Comparison of ENCODE assay signal across 26 mouse cellular contexts in genomic region chr9:77941836-77942235, GRCm38 (mm10). TPM values are rescaled to one million over a fixed set of nuclear protein-coding genes. Genes with fewer than 3 reads are reported as not detected.
DNase-seq lines count a peak whose midpoint lies in the region; ATAC-seq and TF ChIP-seq lines count a peak whose summit lies in the region.
"Had no signal": no experiment of that assay in that cellular context is flagged by ENCODE, and none has a peak within 500 bp of the region (broad histone marks: within the 10 kb centered on the region; RNA-seq: fewer than 3 reads in every experiment).

No protein-coding gene starts in this region.

- H3K4me1 ChIP-seq in heart, embryonic 13.5 days = peaks cover 67% of the 10 kb centered on the region
- peaks cover 56% of the 10 kb centered on the region for H3K4me1 ChIP-seq in lung, embryonic 15.5 days
- H3K4me1 ChIP-seq in testis, adult 2 months (ENCODE audit: control insufficient read depth, insufficient read depth, low read length) = peaks cover 4% of the 10 kb centered on the region; the same call in 1 of the 2 replicates

- no peaks in the 10 kb centered on the region for H3K27me3 ChIP-seq in heart, embryonic 13.5 days (replicated peaks)
- H3K27me3 ChIP-seq in lung, embryonic 15.5 days = no peaks in the 10 kb centered on the region
- no peaks in the 10 kb centered on the region for H3K27me3 ChIP-seq in testis, adult 2 months (ENCODE audit: control insufficient read depth, insufficient read depth, low read length)
- H3K27me3 ChIP-seq: embryonic facial prominence, embryonic 12.5 days; heart, embryonic 15.5 days; hindbrain, embryonic 15.5 days; limb, embryonic 13.5 days; liver, embryonic 12.5 days had no signal

- TF ChIP-seq CTCF in testis, adult 2 months (IDR thresholded peaks at IDR 0.05; ENCODE audit: control insufficient read depth, insufficient read depth, insufficient replicate concordance, low read depth, low read length) = no peak

- 0 out of 2 replicates have a peak overlapping the region, but pooled peaks have one; percentile 39 for H3K27ac ChIP-seq in heart, embryonic 13.5 days (replicated peaks)
- H3K27ac ChIP-seq in lung, embryonic 15.5 days = peak overlapping the region; percentile 45
- peak overlapping the region; percentile 60 for H3K27ac ChIP-seq in testis, adult 2 months (ENCODE audit: control insufficient read depth, insufficient read depth, low read depth, low read length)
- H3K27ac ChIP-seq: embryonic facial prominence, embryonic 12.5 days; heart, embryonic 15.5 days; hindbrain, embryonic 15.5 days; kidney, postnatal 0 days; limb, embryonic 13.5 days; liver, embryonic 12.5 days; midbrain, embryonic 10.5 days had no signal

- intact Hi-C loops in heart, postnatal 10 days (cut with DNase I) = no loop called here

- H3K4me2 ChIP-seq in heart, embryonic 13.5 days = no peak overlapping the region
- H3K4me2 ChIP-seq in lung, embryonic 15.5 days = no peak overlapping the region
- H3K4me2 ChIP-seq: embryonic facial prominence, embryonic 12.5 days; heart, embryonic 15.5 days; hindbrain, embryonic 15.5 days; limb, embryonic 13.5 days; liver, embryonic 12.5 days; lung, embryonic 14.5 days had no signal

- ATAC-seq in heart, embryonic 13.5 days (ENCODE audit: extremely low read depth, insufficient number of reproducible peaks, low FRiP score, low TSS enrichment) = no peak
- ATAC-seq in lung, embryonic 15.5 days (ENCODE audit: borderline replicate concordance, extremely low read depth, low FRiP score, low TSS enrichment) = no peak
- ATAC-seq: CD4-positive, CD25-positive, alpha-beta regulatory T cell, adult 4 months; forebrain, embryonic 14.5 days; inflammation-experienced regulatory T-cells, adult 6 months; liver, embryonic 12.5 days; midbrain, embryonic 16.5 days had no signal

- no peaks in the 10 kb centered on the region for H3K9me3 ChIP-seq in heart, embryonic 13.5 days
- H3K9me3 ChIP-seq in lung, embryonic 15.5 days = no peaks in the 10 kb centered on the region
- H3K9me3 ChIP-seq: embryonic facial prominence, embryonic 12.5 days; heart, embryonic 15.5 days; hindbrain, embryonic 15.5 days; limb, embryonic 13.5 days; liver, embryonic 12.5 days; midbrain, embryonic 10.5 days had no signal

- 39% methylated on average over 9 of the region's 9 CpGs for WGBS in heart, embryonic 13.5 days
- 61% methylated on average over 9 of the region's 9 CpGs for WGBS in lung, embryonic 15.5 days

- DNase-seq in heart, postnatal 10 days = no peak
- no peak for DNase-seq in lung, postnatal 10 days
- DNase-seq in testis, postnatal 14 days (ENCODE audit: low spot score) = no peak
- DNase-seq in right cerebral cortex, postnatal 14 days = no peak
- DNase-seq: adrenal gland, adult 8-10 months; cerebellum, adult 8-10 months; cerebellum, postnatal 36 days; gastrocnemius, postnatal 14 days; heart, postnatal 36 days; kidney, adult 8-10 months; kidney, postnatal 4 days had no signal

- H3K36me3 ChIP-seq in heart, embryonic 13.5 days = no peaks in the 10 kb centered on the region
- no peaks in the 10 kb centered on the region for H3K36me3 ChIP-seq in lung, embryonic 15.5 days
- H3K36me3 ChIP-seq in testis, adult 2 months (ENCODE audit: control insufficient read depth, insufficient read depth, low read length) = no peaks in the 10 kb centered on the region
- H3K36me3 ChIP-seq: embryonic facial prominence, embryonic 12.5 days; heart, embryonic 15.5 days; hindbrain, embryonic 15.5 days; limb, embryonic 13.5 days; liver, embryonic 12.5 days; midbrain, embryonic 10.5 days had no signal

- TF ChIP-seq POLR2A in testis, adult 2 months (IDR thresholded peaks at IDR 0.05; ENCODE audit: control insufficient read depth, low read depth, low read length) = no peak

- no peak overlapping the region for H3K4me3 ChIP-seq in heart, embryonic 13.5 days
- no peak overlapping the region for H3K4me3 ChIP-seq in lung, embryonic 15.5 days
- H3K4me3 ChIP-seq in testis, adult 2 months (ENCODE audit: control insufficient read depth, low read depth, low read length) = peak overlapping the region; percentile 2
- H3K4me3 ChIP-seq: embryonic facial prominence, embryonic 12.5 days; heart, embryonic 15.5 days; hindbrain, embryonic 15.5 days; limb, embryonic 13.5 days; liver, embryonic 12.5 days; midbrain, embryonic 10.5 days had no signal

- peak overlapping the region; percentile 47; the same call in 1 of the 2 replicates for H3K9ac ChIP-seq in heart, embryonic 13.5 days
- no peak overlapping the region for H3K9ac ChIP-seq in lung, embryonic 15.5 days
- H3K9ac ChIP-seq: embryonic facial prominence, embryonic 12.5 days; heart, embryonic 15.5 days; hindbrain, embryonic 15.5 days; limb, embryonic 13.5 days; liver, embryonic 12.5 days; lung, embryonic 14.5 days had no signal

RNA-seq across cellular contexts. Expression of gene Elovl5, which starts 24.7 kb away (rescaled TPM):
- polyA plus RNA-seq in heart, embryonic 13.5 days (2015; fragmentation: Nextera tagmentation; extraction: Ambion mirVana) = 65.2 and 69.6 TPM in 2 replicates
- 10 to 100 TPM; 53.9 to 56.7 TPM for total RNA-seq in heart, postnatal 10 days (2021)
- polyA plus RNA-seq in lung, embryonic 15.5 days (2015; fragmentation: Nextera tagmentation; extraction: Ambion mirVana) = 78.0 and 83.0 TPM in 2 replicates
- polyA plus RNA-seq in testis, adult 2 months (2012; rRNA removed) = 54.1 and 74.7 TPM in 2 replicates
